In the genomic region with DNA sequence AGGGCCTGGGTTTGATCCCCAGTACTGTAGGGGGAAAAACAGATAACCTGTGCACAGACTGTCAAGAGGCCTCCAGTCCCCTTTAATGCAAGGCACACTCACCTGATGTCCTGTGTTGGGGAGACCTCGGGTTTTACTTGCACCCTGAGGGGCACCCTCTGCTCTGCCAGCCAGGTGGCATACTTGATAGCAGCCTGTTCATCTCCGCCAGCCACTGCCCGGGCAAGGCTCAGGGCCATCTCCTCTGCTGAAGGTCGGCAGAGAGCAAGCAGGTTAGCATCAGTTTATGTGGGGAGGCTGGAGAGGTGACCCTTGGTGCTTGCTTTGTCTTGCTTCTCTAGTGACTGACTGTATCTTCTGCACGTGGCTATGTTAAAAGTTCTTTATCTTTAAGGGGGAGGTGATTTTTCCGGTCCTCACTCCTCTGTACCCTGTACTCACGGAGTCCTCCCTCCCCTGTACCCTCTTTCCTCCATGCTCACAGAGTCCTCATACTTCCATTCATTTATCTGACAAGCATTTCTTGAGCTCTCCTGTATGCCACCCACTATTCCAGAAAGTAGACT, we compare ENCODE assay signal across 9 mouse cellular contexts. TPM values are rescaled to one million over a fixed set of nuclear protein-coding genes. Genes with fewer than 3 reads are reported as not detected.
DNase-seq lines count a peak whose midpoint lies in the region; ATAC-seq and TF ChIP-seq lines count a peak whose summit lies in the region.
"Had no signal": no experiment of that assay in that cellular context is flagged by ENCODE, and none has a peak within 500 bp of the region (broad histone marks: within the 10 kb centered on the region; RNA-seq: fewer than 3 reads in every experiment).

No protein-coding gene starts in this region.

- intact Hi-C loops in heart, postnatal 36 days (cut with DNase I), result loop anchor here (2.0 to 5.0 kb wide), 2 partner anchors 32 to 104 kb away; a partner anchor contains a TSS

- ATAC-seq in heart, embryonic 13.5 days (ENCODE audit: extremely low read depth, insufficient number of reproducible peaks, low FRiP score, low TSS enrichment), result no peak
- ATAC-seq in forebrain, embryonic 16.5 days, result no peak
- ATAC-seq in liver, postnatal 0 days, result no peak

- peaks cover 41% of the 10 kb centered on the region for H3K36me3 ChIP-seq in heart, embryonic 13.5 days
- peaks cover 8% of the 10 kb centered on the region for H3K36me3 ChIP-seq in forebrain, embryonic 16.5 days (ENCODE audit: control insufficient read depth, insufficient read depth)
- H3K36me3 ChIP-seq in liver, postnatal 0 days (replicated peaks; ENCODE audit: insufficient read depth, low read length), result peaks cover 26% of the 10 kb centered on the region

- H3K4me3 ChIP-seq in heart, embryonic 13.5 days, result peak overlapping the region; percentile 86
- H3K4me3 ChIP-seq in forebrain, embryonic 16.5 days (replicated peaks; ENCODE audit: low read length), result no peak overlapping the region
- peak overlapping the region; percentile 77 for H3K4me3 ChIP-seq in liver, postnatal 0 days (ENCODE audit: low read depth, low read length)

- H3K9me3 ChIP-seq in heart, embryonic 13.5 days, result no peaks in the 10 kb centered on the region
- H3K9me3 ChIP-seq in forebrain, embryonic 16.5 days (ENCODE audit: control insufficient read depth, low read length), result no peaks in the 10 kb centered on the region
- no peaks in the 10 kb centered on the region for H3K9me3 ChIP-seq in liver, postnatal 0 days (ENCODE audit: low read length)

- H3K9ac ChIP-seq in heart, embryonic 13.5 days, result peak overlapping the region; percentile 92
- H3K9ac ChIP-seq in forebrain, embryonic 16.5 days (replicated peaks; ENCODE audit: low read depth, low read length), result no peak overlapping the region
- H3K9ac ChIP-seq in liver, postnatal 0 days (replicated peaks), result peak overlapping the region; percentile 85

- H3K4me2 ChIP-seq in heart, embryonic 13.5 days, result peak overlapping the region; percentile 83
- peak overlapping the region; percentile 95 for H3K4me2 ChIP-seq in forebrain, embryonic 16.5 days (ENCODE audit: low read length)
- H3K4me2 ChIP-seq in liver, postnatal 0 days (ENCODE audit: low read depth, low read length), result peak overlapping the region; percentile 74

- 40% methylated on average over 7 of the region's 7 CpGs for WGBS in heart, embryonic 13.5 days
- 71% methylated on average over 7 of the region's 7 CpGs for whole genome bisulfite sequencing in forebrain, embryonic 16.5 days
- WGBS in liver, postnatal 0 days (ENCODE audit: insufficient replicate concordance), result 22% methylated on average over 7 of the region's 7 CpGs

- TF ChIP-seq CTCF in liver, postnatal 0 days (IDR thresholded peaks at IDR 0.05; ENCODE audit: low read depth), result 0 out of 2 replicates have a peak, but pooled peaks have one; percentile 22

- TF ChIP-seq EP300 in liver, postnatal 0 days (IDR thresholded peaks at IDR 0.05; ENCODE audit: low read depth), result no peak

- no peak for DNase-seq in heart, postnatal 36 days
- peak; percentile 4 for DNase-seq in ES-CJ7 (ENCODE audit: low read depth, low spot score)
- peak; percentile 38 for DNase-seq in liver, postnatal 0 days
- no peak for DNase-seq in frontal cortex, postnatal 14 days (ENCODE audit: low spot score in 2 of 2)
- DNase-seq in testis, postnatal 10 days (ENCODE audit: low spot score), result no peak
- no peak for DNase-seq in urinary bladder, postnatal 10 days (ENCODE audit: low spot score)
- DNase-seq: kidney, adult 9 months had no signal

- H3K27ac ChIP-seq in heart, embryonic 13.5 days (replicated peaks), result peak overlapping the region; percentile 96; the same call in 1 of the 2 replicates
- no peak overlapping the region for H3K27ac ChIP-seq in forebrain, embryonic 16.5 days (ENCODE audit: low read length)
- H3K27ac ChIP-seq in liver, postnatal 0 days (ENCODE audit: low read depth), result peak overlapping the region; percentile 97

- peaks cover 23% of the 10 kb centered on the region for H3K4me1 ChIP-seq in heart, embryonic 13.5 days
- H3K4me1 ChIP-seq in forebrain, embryonic 16.5 days (replicated peaks; ENCODE audit: control insufficient read depth, insufficient read depth, low read length), result peaks cover 19% of the 10 kb centered on the region
- peaks cover 31% of the 10 kb centered on the region for H3K4me1 ChIP-seq in liver, postnatal 0 days (ENCODE audit: insufficient read depth)

- H3K27me3 ChIP-seq in heart, embryonic 13.5 days (replicated peaks), result no peaks in the 10 kb centered on the region
- H3K27me3 ChIP-seq in forebrain, embryonic 16.5 days (replicated peaks; ENCODE audit: control insufficient read depth, insufficient read depth, low read length), result 0 out of 2 replicates have a peak, but pooled peaks cover 3% of the 10 kb centered on the region
- H3K27me3 ChIP-seq in liver, postnatal 0 days (ENCODE audit: insufficient read depth, low read length), result no peaks in the 10 kb centered on the region

RNA-seq across cellular contexts. Expression of a gene that starts 1.5 kb away (rescaled TPM):
- polyA plus RNA-seq in heart, embryonic 13.5 days (2015; fragmentation: Nextera tagmentation; extraction: Ambion mirVana), result 60.7 and 66.3 TPM in 2 replicates
- total RNA-seq in heart, postnatal 36 days (2021), result 10 to 100 TPM; 44.2 to 51.4 TPM
- 104 and 111 TPM in 2 replicates for polyA plus RNA-seq in forebrain, embryonic 16.5 days (2015; fragmentation: Nextera tagmentation; extraction: Ambion mirVana)
- polyA plus RNA-seq in liver, postnatal 0 days (2015; fragmentation: Nextera tagmentation; extraction: Ambion mirVana), result 30.2 and 31.0 TPM in 2 replicates

RNA-seq across cellular contexts. Expression of a gene that starts 12.9 kb away (rescaled TPM):
- polyA plus RNA-seq in heart, embryonic 13.5 days (2015; fragmentation: Nextera tagmentation; extraction: Ambion mirVana), result 4.5 and 6.5 TPM in 2 replicates
- 1 to 10 TPM; 3.6 to 3.8 TPM for total RNA-seq in heart, postnatal 36 days (2021)
- 0.78 and 1.9 TPM in 2 replicates for polyA plus RNA-seq in forebrain, embryonic 16.5 days (2015; fragmentation: Nextera tagmentation; extraction: Ambion mirVana)
- 4.1 and 5.5 TPM in 2 replicates for polyA plus RNA-seq in liver, postnatal 0 days (2015; fragmentation: Nextera tagmentation; extraction: Ambion mirVana)

RNA-seq across cellular contexts. Expression of a gene that starts 37.3 kb away (rescaled TPM):
- polyA plus RNA-seq in heart, embryonic 13.5 days (2015; fragmentation: Nextera tagmentation; extraction: Ambion mirVana), result 29.1 and 30.4 TPM in 2 replicates
- 10 to 100 TPM; 43.1 to 48.7 TPM for total RNA-seq in heart, postnatal 36 days (2021)
- 36.0 and 37.7 TPM in 2 replicates for polyA plus RNA-seq in forebrain, embryonic 16.5 days (2015; fragmentation: Nextera tagmentation; extraction: Ambion mirVana)
- polyA plus RNA-seq in liver, postnatal 0 days (2015; fragmentation: Nextera tagmentation; extraction: Ambion mirVana), result 7.8 and 8.3 TPM in 2 replicates

RNA-seq across cellular contexts. Expression of a gene that starts 45.5 kb away (rescaled TPM):
- polyA plus RNA-seq in heart, embryonic 13.5 days (2015; fragmentation: Nextera tagmentation; extraction: Ambion mirVana), result 2.5 and 3.7 TPM in 2 replicates
- total RNA-seq in heart, postnatal 36 days (2021), result not detected
- 10.5 and 22.6 TPM in 2 replicates for polyA plus RNA-seq in forebrain, embryonic 16.5 days (2015; fragmentation: Nextera tagmentation; extraction: Ambion mirVana)
- not detected in 2 replicates for polyA plus RNA-seq in liver, postnatal 0 days (2015; fragmentation: Nextera tagmentation; extraction: Ambion mirVana)

Comparison
In these comparisons a context has a peak if more than half of its experiments do, and no peak if none do; other contexts are left out.
1. DNase-seq: peak in ES-CJ7 (single experiment) and liver, postnatal 0 days (single experiment); none in heart, postnatal 36 days (0 of 2), frontal cortex, postnatal 14 days (0 of 2), testis, postnatal 10 days (single experiment) and urinary bladder, postnatal 10 days (single experiment).
2. Peak in every context shown above with its lines, with median percentiles within 50 percentile points of each other: H3K4me2 ChIP-seq.